Mouse (Mus musculus) megakaryocyte, embryonic 14.5 days (primary cell): Measurements from ENCODE around the gene Cyp26b1.

Source experiments
- FLI1 ChIP-seq: IDR thresholded peaks from 2 replicates; pipeline ENCODE4 v1.6.1; 2012; ENCODE audit warnings: low read length, inconsistent platforms, mixed read lengths
- GATA1 ChIP-seq: IDR thresholded peaks from 3 replicates; pipeline ENCODE4 v1.6.1; 2012; ENCODE audit warnings: mixed read lengths, low read length, inconsistent platforms, borderline replicate concordance

GRCm38 (mm10) chr6:84562948-84563347, 30.8 kb downstream of the Cyp26b1 start:
- TF ChIP-seq GATA1 (no peak), FLI1 (no peak)
